Mouse (Mus musculus) heart, postnatal 0 days (tissue): ENCODE data around the gene Exoc1.

Experiments used
- CTCF ChIP-seq: IDR thresholded peaks from 2 replicates; pipeline ENCODE4 v1.5.1; 2016; ENCODE audit warnings: antibody characterized with exemption, control low read depth, low read depth
- EP300 ChIP-seq: IDR thresholded peaks from 2 replicates; pipeline ENCODE4 v1.6.1; 2016; ENCODE audit warnings: antibody characterized with exemption, low read depth

DNA sequence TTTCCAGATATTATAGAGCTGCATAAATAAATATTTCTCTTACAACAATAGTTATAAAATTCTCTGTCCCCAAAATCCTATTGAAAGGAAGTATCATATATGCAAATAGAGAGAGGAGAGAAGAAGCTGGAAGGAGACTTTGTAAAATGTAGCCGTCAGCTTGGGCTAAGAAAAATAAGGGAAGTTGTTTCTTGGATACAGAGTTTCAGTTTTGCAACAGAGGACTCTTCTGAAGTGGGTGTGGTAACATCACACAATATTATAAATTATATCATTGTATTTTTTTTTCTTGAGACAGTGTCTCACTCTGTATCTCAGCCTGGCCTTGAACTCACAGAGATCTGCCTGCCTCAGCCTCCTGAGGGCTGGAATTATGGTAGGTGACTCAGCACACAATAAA lies 6.7 kb upstream of the Exoc1 start:
- no peak for TF ChIP-seq CTCF
- TF ChIP-seq EP300: no peak
